Mouse (Mus musculus): ENCODE results near the gene Fmo5. TPM values are rescaled to one million over a fixed set of nuclear protein-coding genes. Genes with fewer than 3 reads are reported as not detected.

The Fmo5 gene
- polyA plus RNA-seq, 1 experiment, result 5.8 TPM

DNA sequence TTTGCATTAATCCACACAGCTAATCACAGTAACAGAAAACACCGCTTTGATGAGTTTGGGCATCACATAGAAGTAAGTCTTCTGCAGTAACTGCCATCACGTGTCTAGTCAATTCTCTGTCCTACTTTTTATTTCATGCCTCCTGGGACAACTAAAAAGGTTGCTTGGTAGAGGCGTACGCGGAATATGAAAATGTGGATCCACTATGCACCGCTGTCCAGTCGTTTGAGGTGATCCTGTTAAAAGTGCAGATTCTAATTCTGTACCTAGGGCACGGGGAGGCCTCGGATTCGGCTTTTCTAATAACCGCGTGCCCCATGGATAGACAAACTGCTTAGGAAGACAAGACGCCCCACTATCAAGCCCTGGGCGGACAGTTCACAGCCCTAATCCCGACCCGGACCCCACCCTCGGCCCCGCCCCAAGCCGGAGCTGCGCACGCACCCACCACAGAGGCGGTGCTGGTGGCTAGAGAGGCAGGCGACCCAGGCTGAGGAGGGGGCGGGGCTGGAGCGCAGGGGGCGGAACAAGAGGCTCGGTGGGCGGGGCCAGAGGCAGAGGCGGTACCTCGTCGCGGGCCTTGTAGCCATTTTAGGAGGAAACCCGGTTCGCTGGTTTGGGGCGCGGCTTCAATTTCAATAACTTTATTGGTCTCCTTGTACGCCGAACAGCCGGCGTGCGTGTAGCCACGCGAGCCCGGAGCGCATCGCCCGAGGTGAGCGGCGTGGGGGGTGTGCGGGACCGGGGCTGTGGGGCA lies 29.2 kb downstream of the Fmo5 start, which contains the start of gene Prkab2:
Prkab2 (plus strand) TSS at position 539 of the 757 bp plus-strand sequence.
- Histone ChIP-seq H3K27ac (ENCODE audit: control insufficient read depth, insufficient read depth, low read length) (no peak within 1 kb of the TSS), H3K27me3 (ENCODE audit: control insufficient read depth, insufficient read depth, low read length) (no peaks in the 10 kb centered on the region)
- 2% methylated on average over 51 of the region's 51 CpGs for WGBS

GRCm38 (mm10) chr3:97658426-97659193 lies 30.0 kb downstream of the Fmo5 start:
- Histone ChIP-seq H3K36me3 (ENCODE audit: control insufficient read depth, insufficient read depth, low read length) (no peaks in the 10 kb centered on the region), H3K4me1 (replicated peaks; ENCODE audit: control insufficient read depth, insufficient read depth, low read length) (peaks cover 4% of the 10 kb centered on the region; the same call in 1 of the 2 replicates), H3K4me3 (ENCODE audit: control insufficient read depth, insufficient read depth, low read length) (peak overlapping the region; percentile 79), H3K27me3 (ENCODE audit: control insufficient read depth, insufficient read depth, low read length) (no peaks in the 10 kb centered on the region), H3K27ac (ENCODE audit: control insufficient read depth, insufficient read depth, low read length) (no peak overlapping the region)
- DNase-seq, result peak; percentile 26
- WGBS, result 2% methylated on average over 50 of the region's 50 CpGs
- TF ChIP-seq POLR2A (IDR thresholded peaks at IDR 0.05; ENCODE audit: control insufficient read depth, extremely low read depth, insufficient read depth, low read length, poor library complexity) (no peak), CTCF (IDR thresholded peaks at IDR 0.05; ENCODE audit: borderline replicate concordance, control insufficient read depth, extremely low read depth, insufficient read depth, low read length, poor library complexity) (no peak)

More for the DNA sequence above, 29.2 kb downstream of the Fmo5 start, which contains the start of gene Prkab2:
- Histone ChIP-seq H3K4me3 (ENCODE audit: control insufficient read depth, insufficient read depth, low read length) (peak within 1 kb of the TSS; percentile 79), H3K36me3 (ENCODE audit: control insufficient read depth, insufficient read depth, low read length) (no peaks in the 10 kb centered on the region), H3K4me1 (replicated peaks; ENCODE audit: control insufficient read depth, insufficient read depth, low read length) (peaks cover 4% of the 10 kb centered on the region; the same call in 1 of the 2 replicates)
- TF ChIP-seq CTCF (IDR thresholded peaks at IDR 0.05; ENCODE audit: borderline replicate concordance, control insufficient read depth, extremely low read depth, insufficient read depth, low read length, poor library complexity) (no peak), POLR2A (IDR thresholded peaks at IDR 0.05; ENCODE audit: control insufficient read depth, extremely low read depth, insufficient read depth, low read length, poor library complexity) (peak; percentile 19; the same call in 1 of the 2 replicates)
- peak; percentile 98 for DNase-seq

GRCm38 (mm10) chr3:97659746-97660145 lies 31.1 kb downstream of the Fmo5 start:
- Histone ChIP-seq H3K4me3 (ENCODE audit: control insufficient read depth, insufficient read depth, low read length) (no peak overlapping the region), H3K27me3 (ENCODE audit: control insufficient read depth, insufficient read depth, low read length) (no peaks in the 10 kb centered on the region), H3K4me1 (replicated peaks; ENCODE audit: control insufficient read depth, insufficient read depth, low read length) (peaks cover 4% of the 10 kb centered on the region; the same call in 1 of the 2 replicates), H3K27ac (ENCODE audit: control insufficient read depth, insufficient read depth, low read length) (no peak overlapping the region), H3K36me3 (ENCODE audit: control insufficient read depth, insufficient read depth, low read length) (no peaks in the 10 kb centered on the region)
- WGBS, result 94% methylated on average over 7 of the region's 7 CpGs
- no peak for TF ChIP-seq CTCF (IDR thresholded peaks at IDR 0.05; ENCODE audit: borderline replicate concordance, control insufficient read depth, extremely low read depth, insufficient read depth, low read length, poor library complexity)
- TF ChIP-seq POLR2A (IDR thresholded peaks at IDR 0.05; ENCODE audit: control insufficient read depth, extremely low read depth, insufficient read depth, low read length, poor library complexity), result no peak
- DNase-seq, result no peak

- Histone ChIP-seq H3K4me3 (ENCODE audit: control insufficient read depth, insufficient read depth, low read length) (no peak overlapping the region), H3K27me3 (ENCODE audit: control insufficient read depth, insufficient read depth, low read length) (no peaks in the 10 kb centered on the region), H3K36me3 (ENCODE audit: control insufficient read depth, insufficient read depth, low read length) (no peaks in the 10 kb centered on the region), H3K4me1 (replicated peaks; ENCODE audit: control insufficient read depth, insufficient read depth, low read length) (peaks cover 4% of the 10 kb centered on the region; the same call in 1 of the 2 replicates), H3K27ac (ENCODE audit: control insufficient read depth, insufficient read depth, low read length) (no peak overlapping the region)
- TF ChIP-seq POLR2A (IDR thresholded peaks at IDR 0.05; ENCODE audit: control insufficient read depth, extremely low read depth, insufficient read depth, low read length, poor library complexity) (no peak), CTCF (IDR thresholded peaks at IDR 0.05; ENCODE audit: borderline replicate concordance, control insufficient read depth, extremely low read depth, insufficient read depth, low read length, poor library complexity) (no peak)
- no peak for DNase-seq
- WGBS, result 81% methylated on average over 8 of the region's 8 CpGs
Observed at GRCm38 (mm10) chr3:97661206-97661605, 32.6 kb downstream of the Fmo5 start.

DNA sequence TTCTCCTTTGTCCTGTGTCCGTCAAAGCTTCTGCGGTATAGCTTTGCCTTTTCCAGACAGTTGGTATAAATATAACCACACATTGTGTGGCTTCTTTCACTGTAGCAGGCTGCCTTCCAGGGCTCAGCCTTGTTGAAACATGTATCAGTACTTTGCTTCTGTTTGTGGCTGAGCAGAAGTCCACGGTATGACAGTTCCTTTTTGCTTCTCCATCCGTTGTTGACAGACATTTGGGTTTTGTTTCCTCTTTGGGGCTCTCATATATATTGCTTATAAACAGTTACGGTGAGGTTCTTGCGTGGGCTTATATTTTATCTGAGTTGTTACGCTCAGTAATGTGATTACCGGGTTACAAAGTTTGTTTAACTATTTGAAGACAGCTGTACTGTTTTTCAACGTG lies 36.9 kb downstream of the Fmo5 start:
- no peak for DNase-seq
- no peak overlapping the region for H3K4me3 ChIP-seq (ENCODE audit: control insufficient read depth, insufficient read depth, low read length)
- H3K27ac ChIP-seq (ENCODE audit: control insufficient read depth, insufficient read depth, low read length), result no peak overlapping the region
- no peak for TF ChIP-seq POLR2A (IDR thresholded peaks at IDR 0.05; ENCODE audit: control insufficient read depth, extremely low read depth, insufficient read depth, low read length, poor library complexity)
- H3K4me1 ChIP-seq (replicated peaks; ENCODE audit: control insufficient read depth, insufficient read depth, low read length), result no peaks in the 10 kb centered on the region
- no peaks in the 10 kb centered on the region for H3K27me3 ChIP-seq (ENCODE audit: control insufficient read depth, insufficient read depth, low read length)
- H3K36me3 ChIP-seq (ENCODE audit: control insufficient read depth, insufficient read depth, low read length), result no peaks in the 10 kb centered on the region; the same call in 1 of the 2 replicates
- 72% methylated on average over 9 of the region's 9 CpGs for WGBS

GRCm38 (mm10) chr3:97666154-97666553 lies 37.5 kb downstream of the Fmo5 start:
- DNase-seq, result no peak
- no peaks in the 10 kb centered on the region for H3K27me3 ChIP-seq (ENCODE audit: control insufficient read depth, insufficient read depth, low read length)
- TF ChIP-seq POLR2A (IDR thresholded peaks at IDR 0.05; ENCODE audit: control insufficient read depth, extremely low read depth, insufficient read depth, low read length, poor library complexity), result no peak
- TF ChIP-seq CTCF (IDR thresholded peaks at IDR 0.05; ENCODE audit: borderline replicate concordance, control insufficient read depth, extremely low read depth, insufficient read depth, low read length, poor library complexity), result no peak
- 84% methylated on average over 8 of the region's 8 CpGs for WGBS
- no peaks in the 10 kb centered on the region for H3K4me1 ChIP-seq (replicated peaks; ENCODE audit: control insufficient read depth, insufficient read depth, low read length)
- no peaks in the 10 kb centered on the region; the same call in 1 of the 2 replicates for H3K36me3 ChIP-seq (ENCODE audit: control insufficient read depth, insufficient read depth, low read length)
- H3K4me3 ChIP-seq (ENCODE audit: control insufficient read depth, insufficient read depth, low read length), result no peak overlapping the region
- H3K27ac ChIP-seq (ENCODE audit: control insufficient read depth, insufficient read depth, low read length), result no peak overlapping the region

All from thymus, adult 2 months (tissue).